Mouse (Mus musculus): ENCODE results near the gene Fbxo2. TPM values are rescaled to one million over a fixed set of nuclear protein-coding genes. Genes with fewer than 3 reads are reported as not detected.

Fbxo2 gene
- total RNA-seq, 1 experiment, result 16.5 TPM

DNA sequence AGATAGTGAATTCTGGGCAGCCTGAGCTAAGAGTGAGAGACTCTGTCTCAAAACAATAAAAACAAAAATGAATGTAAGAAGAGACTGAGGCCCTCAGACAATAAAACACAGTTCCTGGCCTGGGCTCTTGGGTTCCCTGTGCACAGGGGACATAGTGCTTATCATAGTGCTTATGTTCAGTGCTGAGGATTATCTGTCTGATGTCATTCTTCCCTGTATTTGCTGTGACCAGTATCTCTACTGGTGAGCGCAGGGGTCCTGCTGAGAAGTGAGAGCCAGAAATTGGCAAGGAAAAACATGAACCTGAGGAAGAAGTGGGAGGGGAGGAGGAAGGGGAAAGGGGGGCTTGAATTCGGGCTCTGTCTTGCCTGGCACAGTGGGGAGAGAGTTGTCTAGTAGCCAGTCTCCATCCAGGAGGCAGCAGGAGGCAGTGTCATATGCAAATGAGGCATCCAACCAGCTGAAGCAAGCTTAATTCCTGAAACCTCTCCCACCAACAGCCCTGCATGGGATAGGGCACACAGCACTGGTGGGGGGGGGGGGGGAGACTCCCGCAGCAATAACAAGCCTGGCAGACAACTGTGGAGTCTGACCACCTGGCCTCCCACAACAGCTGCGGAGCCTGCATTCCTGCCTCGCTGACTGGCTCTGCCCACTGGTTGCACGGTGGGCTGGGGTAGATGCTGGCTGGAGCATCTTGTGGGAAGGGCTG lies 38.3 kb upstream of the Fbxo2 start:
- H3K36me3 ChIP-seq (ENCODE audit: control insufficient read depth, insufficient read depth, low read length, poor library complexity, severe bottlenecking), result no peaks in the 10 kb centered on the region
- in situ Hi-C loops (cut with MboI; ENCODE audit: low sequenced_read_pairs in 2 of 2, unreplicated experiment in 2 of 2), result no loop called here
- no peak overlapping the region for H3K27ac ChIP-seq (ENCODE audit: insufficient read depth, low read depth, low read length, poor library complexity, severe bottlenecking)
- no peak overlapping the region for H3K9ac ChIP-seq (ENCODE audit: insufficient read depth, low read depth, low read length, poor library complexity, severe bottlenecking)
- no peak for TF ChIP-seq ZNF384 (IDR thresholded peaks at IDR 0.05; ENCODE audit: low read depth, low read length)
- TF ChIP-seq MAFK (IDR thresholded peaks at IDR 0.05; ENCODE audit: insufficient read depth, low read depth, low read length), result no peak
- TF ChIP-seq CHD2 (IDR thresholded peaks at IDR 0.05; ENCODE audit: low read depth, low read length), result no peak
- TF ChIP-seq HCFC1 (IDR thresholded peaks at IDR 0.05; ENCODE audit: borderline replicate concordance, insufficient read depth, low read length), result no peak
- no peak for TF ChIP-seq ZC3H11A (IDR thresholded peaks at IDR 0.05; ENCODE audit: borderline replicate concordance, low read depth, low read length)
- peaks cover 4 to 9% of the 10 kb centered on the region in 2 experiments; a peak in 2 of 4 replicates for H3K4me1 ChIP-seq (ENCODE audit: control insufficient read depth in 2 of 2, insufficient read depth in 2 of 2, low read length in 2 of 2, poor library complexity in 1 of 2)
- DNase-seq (ENCODE audit: low read depth, low spot score), result no peak
- no peak overlapping the region for H3K4me3 ChIP-seq (ENCODE audit: insufficient read depth in 1 of 2, low read depth in 1 of 2, low read length in 2 of 2, poor library complexity in 1 of 2, severe bottlenecking in 1 of 2)
- no peaks in the 10 kb centered on the region for H3K9me3 ChIP-seq (ENCODE audit: control insufficient read depth, insufficient read depth, low read depth, low read length)

DNA sequence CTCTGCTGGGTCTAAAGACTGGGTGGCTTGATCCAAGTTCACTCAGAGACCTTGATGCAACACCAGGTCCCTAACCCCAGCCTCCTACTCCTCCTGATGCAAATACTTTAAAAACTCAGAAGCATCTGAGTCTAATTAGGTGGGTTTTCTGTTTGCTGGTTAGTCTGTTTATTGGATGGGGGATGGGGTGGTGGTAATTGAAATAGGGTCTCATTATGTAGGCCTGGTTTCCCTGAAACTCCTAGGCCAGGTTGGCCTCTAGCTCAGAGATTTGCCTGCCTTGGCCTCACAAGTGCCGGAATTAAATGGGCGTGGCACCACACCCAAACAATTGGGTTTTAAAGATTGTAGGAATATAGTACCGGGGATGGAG lies 37.7 kb upstream of the Fbxo2 start:
- no peaks in the 10 kb centered on the region for H3K9me3 ChIP-seq (ENCODE audit: control insufficient read depth, insufficient read depth, low read depth, low read length)
- no peak for DNase-seq (ENCODE audit: low read depth, low spot score)
- no peak overlapping the region for H3K4me3 ChIP-seq (ENCODE audit: insufficient read depth in 1 of 2, low read depth in 1 of 2, low read length in 2 of 2, poor library complexity in 1 of 2, severe bottlenecking in 1 of 2)
- TF ChIP-seq CHD2 (IDR thresholded peaks at IDR 0.05; ENCODE audit: low read depth, low read length) (no peak), ZNF384 (IDR thresholded peaks at IDR 0.05; ENCODE audit: low read depth, low read length) (no peak), HCFC1 (IDR thresholded peaks at IDR 0.05; ENCODE audit: borderline replicate concordance, insufficient read depth, low read length) (no peak), MAFK (IDR thresholded peaks at IDR 0.05; ENCODE audit: insufficient read depth, low read depth, low read length) (no peak), ZC3H11A (IDR thresholded peaks at IDR 0.05; ENCODE audit: borderline replicate concordance, low read depth, low read length) (no peak)
- no peak overlapping the region for H3K27ac ChIP-seq (ENCODE audit: insufficient read depth, low read depth, low read length, poor library complexity, severe bottlenecking)
- no peak overlapping the region for H3K9ac ChIP-seq (ENCODE audit: insufficient read depth, low read depth, low read length, poor library complexity, severe bottlenecking)
- in situ Hi-C loops (cut with MboI; ENCODE audit: low sequenced_read_pairs in 2 of 2, unreplicated experiment in 2 of 2), result no loop called here
- no peaks in the 10 kb centered on the region for H3K36me3 ChIP-seq (ENCODE audit: control insufficient read depth, insufficient read depth, low read length, poor library complexity, severe bottlenecking)
- H3K4me1 ChIP-seq (ENCODE audit: control insufficient read depth in 2 of 2, insufficient read depth in 2 of 2, low read length in 2 of 2, poor library complexity in 1 of 2), result peaks cover 4 to 9% of the 10 kb centered on the region in 2 experiments; a peak in 2 of 4 replicates

DNA sequence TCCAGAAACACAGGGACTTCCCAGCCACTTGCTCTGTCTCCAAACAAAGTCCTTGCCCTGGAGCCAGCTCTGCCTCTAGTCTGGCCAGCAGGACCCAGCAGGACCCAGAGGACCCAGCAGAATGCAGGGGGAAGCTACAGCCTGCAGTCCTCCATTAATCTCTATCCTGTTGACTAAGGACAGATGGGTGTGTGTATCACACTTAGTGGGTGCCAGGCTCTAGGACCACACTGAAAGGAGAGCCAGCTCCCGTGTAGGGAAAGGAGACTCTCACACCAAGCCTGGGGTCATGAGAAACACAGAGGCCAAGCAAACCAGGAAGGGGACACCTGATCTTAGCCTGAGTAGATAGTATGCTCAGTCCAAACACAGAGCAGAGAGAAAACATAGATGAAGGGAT lies 32.2 kb upstream of the Fbxo2 start:
- Histone ChIP-seq H3K4me1 (ENCODE audit: control insufficient read depth in 2 of 2, insufficient read depth in 2 of 2, low read length in 2 of 2, poor library complexity in 1 of 2) (peaks cover 0 to 5% of the 10 kb centered on the region in 2 experiments; a peak in 1 of 4 replicates), H3K36me3 (ENCODE audit: control insufficient read depth, insufficient read depth, low read length, poor library complexity, severe bottlenecking) (no peaks in the 10 kb centered on the region), H3K27ac (ENCODE audit: insufficient read depth, low read depth, low read length, poor library complexity, severe bottlenecking) (no peak overlapping the region), H3K9me3 (ENCODE audit: control insufficient read depth, insufficient read depth, low read depth, low read length) (no peaks in the 10 kb centered on the region), H3K9ac (ENCODE audit: insufficient read depth, low read depth, low read length, poor library complexity, severe bottlenecking) (no peak overlapping the region), H3K4me3 (ENCODE audit: insufficient read depth in 1 of 2, low read depth in 1 of 2, low read length in 2 of 2, poor library complexity in 1 of 2, severe bottlenecking in 1 of 2) (no peak overlapping the region)
- TF ChIP-seq ZNF384 (IDR thresholded peaks at IDR 0.05; ENCODE audit: low read depth, low read length) (no peak), CHD2 (IDR thresholded peaks at IDR 0.05; ENCODE audit: low read depth, low read length) (no peak), HCFC1 (IDR thresholded peaks at IDR 0.05; ENCODE audit: borderline replicate concordance, insufficient read depth, low read length) (no peak), MAFK (IDR thresholded peaks at IDR 0.05; ENCODE audit: insufficient read depth, low read depth, low read length) (no peak), ZC3H11A (IDR thresholded peaks at IDR 0.05; ENCODE audit: borderline replicate concordance, low read depth, low read length) (no peak)
- DNase-seq (ENCODE audit: low read depth, low spot score), result no peak
- in situ Hi-C loops (cut with MboI; ENCODE audit: low sequenced_read_pairs in 2 of 2, unreplicated experiment in 2 of 2), result no loop called here

DNA sequence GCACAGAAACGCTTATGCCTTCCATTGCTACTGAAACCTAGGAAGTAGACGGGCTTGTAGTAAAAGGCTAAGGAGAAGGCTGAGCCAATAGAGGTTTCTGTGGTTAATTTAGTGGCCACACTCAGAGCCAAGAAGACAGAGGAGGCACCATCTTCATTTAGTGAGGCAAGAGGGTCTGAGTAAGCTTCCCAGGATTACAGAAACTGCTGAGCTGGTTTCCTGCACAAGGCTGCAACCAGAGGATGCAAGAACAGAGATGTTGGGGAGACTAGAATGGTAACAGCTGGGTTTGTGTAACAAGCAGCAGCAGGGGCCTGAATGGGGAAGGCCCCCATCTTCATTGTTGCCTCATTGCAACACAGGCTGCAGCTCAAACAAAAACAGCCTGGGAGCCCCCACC lies 31.7 kb upstream of the Fbxo2 start:
- in situ Hi-C loops (cut with MboI; ENCODE audit: low sequenced_read_pairs in 2 of 2, unreplicated experiment in 2 of 2), result no loop called here
- no peak for DNase-seq (ENCODE audit: low read depth, low spot score)
- no peak overlapping the region for H3K27ac ChIP-seq (ENCODE audit: insufficient read depth, low read depth, low read length, poor library complexity, severe bottlenecking)
- H3K4me3 ChIP-seq (ENCODE audit: insufficient read depth in 1 of 2, low read depth in 1 of 2, low read length in 2 of 2, poor library complexity in 1 of 2, severe bottlenecking in 1 of 2), result no peak overlapping the region
- no peaks in the 10 kb centered on the region for H3K9me3 ChIP-seq (ENCODE audit: control insufficient read depth, insufficient read depth, low read depth, low read length)
- TF ChIP-seq MAFK (IDR thresholded peaks at IDR 0.05; ENCODE audit: insufficient read depth, low read depth, low read length) (no peak), ZC3H11A (IDR thresholded peaks at IDR 0.05; ENCODE audit: borderline replicate concordance, low read depth, low read length) (no peak), ZNF384 (IDR thresholded peaks at IDR 0.05; ENCODE audit: low read depth, low read length) (no peak), HCFC1 (IDR thresholded peaks at IDR 0.05; ENCODE audit: borderline replicate concordance, insufficient read depth, low read length) (no peak)
- H3K9ac ChIP-seq (ENCODE audit: insufficient read depth, low read depth, low read length, poor library complexity, severe bottlenecking), result no peak overlapping the region
- H3K36me3 ChIP-seq (ENCODE audit: control insufficient read depth, insufficient read depth, low read length, poor library complexity, severe bottlenecking), result no peaks in the 10 kb centered on the region
- peaks cover 0 to 5% of the 10 kb centered on the region in 2 experiments; a peak in 1 of 4 replicates for H3K4me1 ChIP-seq (ENCODE audit: control insufficient read depth in 2 of 2, insufficient read depth in 2 of 2, low read length in 2 of 2, poor library complexity in 1 of 2)

All from ES-E14 (cell line).